8 mouse cellular contexts compared by ENCODE assay signal in genomic region chr5:113179843-113180682, GRCm38 (mm10). TPM values are rescaled to one million over a fixed set of nuclear protein-coding genes. Genes with fewer than 3 reads are reported as not detected.
A peak's percentile ranks its signal among the peaks of the same experiment; 100 is the strongest.
DNase-seq lines count a peak whose midpoint lies in the region; ATAC-seq lines count a peak whose summit lies in the region.

No protein-coding gene starts in this region.

- intact Hi-C loops in gastrocnemius, postnatal 36 days (cut with DNase I) = loop anchor here (2.0 kb wide), 1 partner anchor 47 kb away; the partner anchor contains the start of gene Tmem211
- intact Hi-C loops in left cerebral cortex, postnatal 14 days (cut with DNase I) = loop anchor here (2.0 kb wide), 1 partner anchor 47 kb away; the partner anchor contains the start of gene Tmem211

- WGBS in intestine, embryonic 15.5 days = 3% methylated on average over 28 of the region's 30 CpGs

- no peaks in the 10 kb centered on the region for H3K27me3 ChIP-seq in intestine, embryonic 15.5 days (replicated peaks)

- no peaks in the 10 kb centered on the region for H3K9me3 ChIP-seq in intestine, embryonic 15.5 days

- peak overlapping the region; percentile 88 for H3K27ac ChIP-seq in intestine, embryonic 15.5 days

- H3K36me3 ChIP-seq in intestine, embryonic 15.5 days = no peaks in the 10 kb centered on the region

- peak; percentile 87 for ATAC-seq in intestine, embryonic 15.5 days
- peak; percentile 84 for ATAC-seq in megakaryocyte-erythroid progenitor cell, adult 5-6 weeks (replicated peaks; ENCODE audit: low FRiP score, low TSS enrichment, poor library complexity, severe bottlenecking)

- H3K4me2 ChIP-seq in intestine, embryonic 15.5 days (replicated peaks) = peak overlapping the region; percentile 54

- peaks cover 17% of the 10 kb centered on the region for H3K4me1 ChIP-seq in intestine, embryonic 15.5 days (replicated peaks)

- H3K9ac ChIP-seq in intestine, embryonic 15.5 days = peak overlapping the region; percentile 24

- DNase-seq in adrenal gland, adult 8-10 months = peak; percentile 78
- peak; percentile 89 for DNase-seq in embryo, embryonic 11.5 days (ENCODE audit: low read depth, low spot score)
- peak; percentile 88 to 89 for DNase-seq in gastrocnemius, postnatal 36 days
- peak; percentile 88 to 90 for DNase-seq in left cerebral cortex, postnatal 14 days (ENCODE audit: low spot score in 2 of 2)
- DNase-seq in right cerebral cortex, postnatal 25 days = peak; percentile 80
- DNase-seq in yolk sac, embryonic 10.5 days (ENCODE audit: low spot score) = peak; percentile 84

- peak overlapping the region; percentile 17 for H3K4me3 ChIP-seq in intestine, embryonic 15.5 days (replicated peaks)

RNA-seq across cellular contexts. Expression of gene 2900026A02Rik, which starts 41.0 kb away (rescaled TPM):
- 10 to 100 TPM; 13.5 to 20.0 (median 15.7) TPM for total RNA-seq in adrenal gland, adult 8-10 months (2022)
- total RNA-seq in gastrocnemius, postnatal 36 days (2021) = 10 to 100 TPM; 22.3 to 23.0 TPM
- polyA plus RNA-seq in intestine, embryonic 15.5 days (2015; fragmentation: Nextera tagmentation; extraction: Ambion mirVana) = 10.0 and 10.7 TPM in 2 replicates
- total RNA-seq in left cerebral cortex, postnatal 14 days (2021) = 10 to 100 TPM; 55.8 to 63.6 TPM
- total RNA-seq in megakaryocyte-erythroid progenitor cell, adult 5-6 weeks (2014; fragmentation: Nextera tagmentation) = 9.9 and 12.3 TPM in 2 replicates
- total RNA-seq in megakaryocyte-erythroid progenitor cell, adult 5-6 weeks (2017) = 5.8 and 6.8 TPM in 2 replicates

RNA-seq across cellular contexts. Expression of gene Tmem211, which starts 46.6 kb away (rescaled TPM):
- total RNA-seq in adrenal gland, adult 8-10 months (2022) = not detected
- total RNA-seq in gastrocnemius, postnatal 36 days (2021) = not detected
- not detected in 2 replicates for polyA plus RNA-seq in intestine, embryonic 15.5 days (2015; fragmentation: Nextera tagmentation; extraction: Ambion mirVana)
- total RNA-seq in left cerebral cortex, postnatal 14 days (2021) = not detected
- total RNA-seq in megakaryocyte-erythroid progenitor cell, adult 5-6 weeks (2014; fragmentation: Nextera tagmentation) = not detected in 2 replicates
- total RNA-seq in megakaryocyte-erythroid progenitor cell, adult 5-6 weeks (2017) = not detected in 2 replicates

Comparison
In these comparisons a context has a peak if more than half of its experiments do, and no peak if none do; other contexts are left out.
1. Peak in every context shown above with its lines: DNase-seq, ATAC-seq, H3K4me3 ChIP-seq and H3K27ac ChIP-seq.